Mouse (Mus musculus): Measurements from ENCODE around the gene Trpm6. TPM values are rescaled to one million over a fixed set of nuclear protein-coding genes. Genes with fewer than 3 reads are reported as not detected.

Trpm6 gene
- polyA plus RNA-seq, 1 experiment from 2014 or later: 0.43 TPM

DNA sequence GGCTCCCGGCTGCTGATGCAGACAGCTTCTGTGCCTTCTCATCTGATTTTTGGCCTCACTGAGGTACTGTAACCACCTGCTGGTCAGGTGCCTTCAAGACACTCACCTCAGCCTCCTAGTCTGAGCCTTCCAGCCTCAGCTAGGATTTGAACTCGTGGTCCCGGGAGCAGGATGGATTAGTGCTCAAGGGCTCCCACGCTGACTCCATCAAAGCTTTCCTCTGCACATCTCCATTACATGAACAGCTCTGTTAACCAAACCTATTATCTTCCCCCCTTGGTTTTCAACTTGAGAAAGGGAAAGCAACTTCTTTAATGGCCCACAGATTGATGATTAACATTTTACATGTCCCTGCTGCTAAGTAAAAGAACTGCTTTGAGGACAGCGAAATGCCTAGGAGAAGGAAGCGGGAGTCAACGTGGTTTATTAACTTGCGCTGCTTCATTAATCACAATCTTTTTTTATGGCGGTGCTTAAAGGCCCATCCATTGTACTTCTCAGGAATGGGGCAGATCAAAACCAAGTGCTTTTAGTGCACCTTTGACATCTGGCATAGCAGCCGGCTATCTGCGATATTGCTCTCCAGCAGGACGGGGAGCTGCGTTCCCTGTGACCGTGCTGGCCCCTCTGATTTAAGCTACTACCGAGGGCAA lies 152.4 kb downstream of the Trpm6 start:
- 85% methylated on average over 15 of the region's 15 CpGs for WGBS
- Histone ChIP-seq H3K4me2 (replicated peaks) (no peak overlapping the region), H3K9me3 (no peaks in the 10 kb centered on the region), H3K4me3 (no peak overlapping the region), H3K27ac (no peak overlapping the region), H3K9ac (no peak overlapping the region), H3K27me3 (no peaks in the 10 kb centered on the region), H3K36me3 (no peaks in the 10 kb centered on the region), H3K4me1 (no peaks in the 10 kb centered on the region)
- no peak for ATAC-seq (ENCODE audit: insufficient number of reproducible peaks, insufficient read depth, low FRiP score, low TSS enrichment)

GRCm38 (mm10) chr19:18902694-18903067 lies 152.9 kb downstream of the Trpm6 start:
- Histone ChIP-seq H3K36me3 (no peaks in the 10 kb centered on the region), H3K4me3 (no peak overlapping the region), H3K27ac (no peak overlapping the region), H3K27me3 (no peaks in the 10 kb centered on the region), H3K9ac (no peak overlapping the region), H3K4me2 (replicated peaks) (no peak overlapping the region), H3K4me1 (no peaks in the 10 kb centered on the region), H3K9me3 (no peaks in the 10 kb centered on the region)
- ATAC-seq (ENCODE audit: insufficient number of reproducible peaks, insufficient read depth, low FRiP score, low TSS enrichment): no peak
- WGBS: 87% methylated on average over 6 of the region's 6 CpGs

- Histone ChIP-seq H3K4me3 (no peak overlapping the region), H3K9ac (no peak overlapping the region), H3K36me3 (no peaks in the 10 kb centered on the region), H3K4me1 (no peaks in the 10 kb centered on the region), H3K9me3 (no peaks in the 10 kb centered on the region), H3K27ac (no peak overlapping the region), H3K27me3 (no peaks in the 10 kb centered on the region), H3K4me2 (replicated peaks) (no peak overlapping the region)
- 73% methylated on average over 3 of the region's 3 CpGs for WGBS
- ATAC-seq (ENCODE audit: insufficient number of reproducible peaks, insufficient read depth, low FRiP score, low TSS enrichment): no peak
These were observed 155.7 kb downstream of the Trpm6 start for GRCm38 (mm10) chr19:18905511-18905910.

DNA sequence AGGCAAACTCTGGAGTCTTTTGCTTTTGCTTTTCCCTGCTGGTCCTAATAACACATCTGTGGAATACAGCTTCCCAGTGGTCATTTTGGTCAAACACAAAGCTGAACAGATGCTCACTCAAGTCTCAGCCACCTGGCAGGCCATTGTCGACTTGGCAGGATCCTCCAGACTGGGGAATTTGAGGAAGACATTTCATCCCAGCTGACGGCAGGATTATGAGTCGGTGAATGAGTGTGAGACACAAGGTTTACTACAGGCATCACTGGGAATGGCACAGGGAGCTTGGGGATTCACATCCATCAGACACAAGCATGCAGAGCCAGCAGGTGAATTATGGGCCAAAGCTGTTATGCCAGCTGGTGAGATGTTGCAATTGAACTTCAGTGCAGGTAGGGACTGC lies 159.9 kb downstream of the Trpm6 start:
- H3K27me3 ChIP-seq: no peaks in the 10 kb centered on the region
- no peak overlapping the region for H3K4me3 ChIP-seq
- no peak overlapping the region for H3K27ac ChIP-seq
- no peaks in the 10 kb centered on the region for H3K36me3 ChIP-seq
- WGBS: 69% methylated on average over 3 of the region's 3 CpGs
- no peaks in the 10 kb centered on the region for H3K4me1 ChIP-seq
- H3K9ac ChIP-seq: no peak overlapping the region
- ATAC-seq (ENCODE audit: insufficient number of reproducible peaks, insufficient read depth, low FRiP score, low TSS enrichment): no peak
- no peak overlapping the region for H3K4me2 ChIP-seq (replicated peaks)
- H3K9me3 ChIP-seq: no peaks in the 10 kb centered on the region

GRCm38 (mm10) chr19:18911755-18912340 lies 162.1 kb downstream of the Trpm6 start:
- Histone ChIP-seq H3K4me2 (replicated peaks) (no peak overlapping the region), H3K36me3 (no peaks in the 10 kb centered on the region), H3K9ac (no peak overlapping the region), H3K27ac (no peak overlapping the region), H3K9me3 (no peaks in the 10 kb centered on the region), H3K27me3 (no peaks in the 10 kb centered on the region), H3K4me3 (no peak overlapping the region), H3K4me1 (no peaks in the 10 kb centered on the region)
- ATAC-seq (ENCODE audit: insufficient number of reproducible peaks, insufficient read depth, low FRiP score, low TSS enrichment): no peak

GRCm38 (mm10) chr19:18941391-18941790 lies 191.6 kb downstream of the Trpm6 start:
- Histone ChIP-seq H3K4me3 (no peak overlapping the region), H3K9me3 (no peaks in the 10 kb centered on the region), H3K36me3 (no peaks in the 10 kb centered on the region), H3K9ac (no peak overlapping the region), H3K27me3 (no peaks in the 10 kb centered on the region), H3K27ac (no peak overlapping the region), H3K4me2 (replicated peaks) (no peak overlapping the region), H3K4me1 (no peaks in the 10 kb centered on the region)
- 91% methylated on average over 6 of the region's 6 CpGs for WGBS
- ATAC-seq (ENCODE audit: insufficient number of reproducible peaks, insufficient read depth, low FRiP score, low TSS enrichment): no peak

Other genes with a start within 250 kb of the Trpm6 start
- 45.8 and 53.1 TPM in 2 replicates for gene Ostf1, start 118.2 kb upstream of the Trpm6 start, polyA plus RNA-seq (2016; fragmentation: Nextera tagmentation; extraction: Ambion mirVana)
- gene Nmrk1, start 118.0 kb upstream of the Trpm6 start, polyA plus RNA-seq (2016; fragmentation: Nextera tagmentation; extraction: Ambion mirVana): 13.9 and 15.6 TPM in 2 replicates
- 35.3 and 42.1 TPM in 2 replicates for gene Carnmt1, start 79.2 kb upstream of the Trpm6 start, polyA plus RNA-seq (2016; fragmentation: Nextera tagmentation; extraction: Ambion mirVana)
- gene D030056L22Rik, start 36.8 kb upstream of the Trpm6 start, polyA plus RNA-seq (2016; fragmentation: Nextera tagmentation; extraction: Ambion mirVana): 41.1 and 42.2 TPM in 2 replicates

All from embryonic facial prominence, embryonic 12.5 days (tissue).